Mouse (Mus musculus): ENCODE results near the gene Rin1. TPM values are rescaled to one million over a fixed set of nuclear protein-coding genes. Genes with fewer than 3 reads are reported as not detected.

Rin1 gene
- polyA plus RNA-seq, 1 experiment from 2014 or later, result 2.4 TPM

DNA sequence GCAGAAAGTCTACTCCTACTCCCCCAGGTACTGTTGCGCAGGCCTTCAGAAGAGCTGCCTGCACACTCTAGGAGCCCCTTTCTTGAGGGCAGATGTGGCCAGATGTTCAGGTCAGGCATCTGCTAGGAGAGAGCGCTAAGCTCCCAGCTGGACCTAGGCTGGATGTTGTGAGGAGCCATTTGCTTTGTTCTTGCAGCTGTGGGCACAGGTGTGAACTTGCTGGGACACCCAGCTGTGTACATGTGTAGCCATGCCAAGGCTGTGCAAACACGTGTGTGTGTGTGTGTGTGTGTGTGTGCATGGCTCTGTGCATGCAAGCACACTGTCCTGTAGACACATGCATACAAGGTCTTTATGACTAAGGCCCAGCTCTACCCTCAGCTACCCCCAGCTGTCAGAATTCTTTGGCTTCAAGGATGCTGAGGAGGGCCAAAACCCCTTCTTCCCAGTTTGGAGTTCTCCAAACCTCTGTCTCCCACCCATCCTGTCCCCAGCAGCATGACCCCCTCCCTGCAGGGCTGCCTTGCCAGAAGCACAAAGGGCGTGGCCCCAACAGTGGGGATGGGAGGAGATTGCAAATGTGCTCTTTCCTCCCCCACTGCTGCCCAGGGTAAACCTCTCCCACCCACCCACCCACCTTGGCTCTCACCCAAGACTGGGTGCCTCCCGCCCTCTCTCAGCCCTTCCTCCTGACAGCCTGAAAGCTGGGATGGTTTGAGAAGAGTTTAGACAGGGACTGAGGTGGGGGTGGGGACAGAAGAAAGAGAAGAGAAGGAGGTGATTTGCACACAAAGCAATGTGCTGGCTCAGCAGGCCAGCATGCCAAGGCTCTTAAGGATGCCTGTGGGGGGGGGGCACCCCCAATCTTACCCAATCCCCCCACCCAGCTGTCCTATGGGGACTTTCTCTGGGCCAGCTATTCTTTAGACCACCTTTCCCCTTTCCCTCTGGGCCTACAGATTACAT lies 10.4 kb downstream of the Rin1 start:
- no peaks in the 10 kb centered on the region for H3K27me3 ChIP-seq
- peak overlapping the region; percentile 70; the same call in 1 of the 2 replicates for H3K27ac ChIP-seq
- H3K4me2 ChIP-seq, result no peak overlapping the region
- H3K4me3 ChIP-seq (replicated peaks), result no peak overlapping the region
- no peak for ATAC-seq (ENCODE audit: insufficient number of reproducible peaks, insufficient read depth, low FRiP score, low TSS enrichment, low read depth)
- no peaks in the 10 kb centered on the region for H3K9me3 ChIP-seq
- no peak overlapping the region for H3K9ac ChIP-seq (replicated peaks)
- H3K4me1 ChIP-seq (replicated peaks), result peaks cover 59% of the 10 kb centered on the region
- WGBS, result 29% methylated on average over 5 of the region's 5 CpGs
- H3K36me3 ChIP-seq, result no peaks in the 10 kb centered on the region

DNA sequence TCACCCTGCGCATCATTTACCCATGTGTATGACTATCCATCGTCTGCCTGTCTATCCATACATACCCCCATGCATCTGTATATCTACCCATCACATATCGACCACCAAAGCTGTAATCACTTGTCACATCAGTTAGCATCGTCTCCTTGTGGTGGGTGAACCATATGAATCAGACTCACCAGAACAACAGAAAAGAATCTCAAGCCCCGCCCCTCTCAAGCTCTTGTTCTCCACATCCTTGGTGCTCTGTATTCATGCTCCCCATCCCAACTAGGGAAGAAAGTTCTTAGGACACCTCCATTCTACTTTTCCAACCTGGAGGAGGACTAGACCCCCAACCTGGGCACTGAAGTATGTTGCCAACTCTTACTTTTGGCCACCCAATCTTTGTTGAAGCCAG lies 11.8 kb downstream of the Rin1 start:
- ATAC-seq (ENCODE audit: insufficient number of reproducible peaks, insufficient read depth, low FRiP score, low TSS enrichment, low read depth), result no peak
- Histone ChIP-seq H3K27me3 (no peaks in the 10 kb centered on the region), H3K36me3 (no peaks in the 10 kb centered on the region), H3K4me1 (replicated peaks) (peaks cover 54% of the 10 kb centered on the region), H3K9me3 (no peaks in the 10 kb centered on the region), H3K9ac (replicated peaks) (no peak overlapping the region), H3K4me3 (replicated peaks) (no peak overlapping the region), H3K4me2 (no peak overlapping the region), H3K27ac (no peak overlapping the region)
- 81% methylated on average over 5 of the region's 5 CpGs for WGBS

DNA sequence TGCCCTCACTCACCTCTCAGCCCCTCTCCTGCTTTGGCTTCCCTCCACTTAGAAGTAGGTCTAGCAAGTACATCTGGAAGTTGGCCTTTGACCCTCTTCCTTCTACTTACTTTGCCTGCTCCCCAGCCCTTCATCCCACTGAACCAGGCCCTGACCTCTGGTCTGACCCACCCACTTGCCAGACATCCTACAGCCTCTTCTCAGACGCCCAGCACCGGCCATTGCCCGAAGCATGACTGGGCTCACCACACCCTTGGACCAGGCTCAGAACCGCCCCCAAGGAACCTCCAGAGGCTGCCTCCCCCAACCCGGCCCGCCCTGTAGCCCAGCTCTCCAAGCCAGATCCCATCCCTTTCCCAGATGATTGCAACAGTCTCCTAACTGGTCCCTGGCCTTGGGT lies 12.2 kb downstream of the Rin1 start:
- ATAC-seq (ENCODE audit: insufficient number of reproducible peaks, insufficient read depth, low FRiP score, low TSS enrichment, low read depth), result no peak

DNA sequence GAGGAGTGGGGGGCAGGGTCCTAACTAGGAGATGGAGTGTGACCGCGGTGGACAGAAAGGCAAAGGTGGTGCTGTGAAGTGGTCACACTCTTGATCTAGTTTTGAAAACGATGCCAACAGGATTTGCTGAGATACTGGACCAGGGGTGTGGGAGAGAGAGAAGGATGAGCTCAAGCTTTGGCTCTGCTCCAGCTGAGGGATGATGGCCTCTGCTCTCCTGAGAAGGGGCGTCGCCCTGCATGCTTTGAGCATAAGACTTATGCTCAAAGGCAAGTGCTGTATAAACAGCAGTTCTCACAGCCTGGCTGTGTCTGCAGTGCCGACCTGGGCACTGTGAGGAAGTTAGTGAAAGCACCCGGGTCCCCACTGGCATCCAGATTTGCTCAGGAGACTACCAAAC lies 14.8 kb downstream of the Rin1 start:
- no peak overlapping the region for H3K4me2 ChIP-seq
- H3K27ac ChIP-seq, result no peak overlapping the region
- H3K27me3 ChIP-seq, result peaks cover 9% of the 10 kb centered on the region
- H3K4me3 ChIP-seq (replicated peaks), result no peak overlapping the region
- H3K36me3 ChIP-seq, result no peaks in the 10 kb centered on the region
- no peak for ATAC-seq (ENCODE audit: insufficient number of reproducible peaks, insufficient read depth, low FRiP score, low TSS enrichment, low read depth)
- no peak overlapping the region for H3K9ac ChIP-seq (replicated peaks)
- no peaks in the 10 kb centered on the region for H3K9me3 ChIP-seq
- peaks cover 55% of the 10 kb centered on the region for H3K4me1 ChIP-seq (replicated peaks)
- 64% methylated on average over 7 of the region's 7 CpGs for WGBS

More for the DNA sequence above, 12.2 kb downstream of the Rin1 start:
- Histone ChIP-seq H3K27me3 (no peaks in the 10 kb centered on the region), H3K9ac (replicated peaks) (no peak overlapping the region), H3K4me2 (no peak overlapping the region), H3K4me1 (replicated peaks) (peaks cover 56% of the 10 kb centered on the region), H3K4me3 (replicated peaks) (no peak overlapping the region), H3K9me3 (no peaks in the 10 kb centered on the region), H3K36me3 (no peaks in the 10 kb centered on the region), H3K27ac (no peak overlapping the region)
- 33% methylated on average over 6 of the region's 6 CpGs for WGBS

DNA sequence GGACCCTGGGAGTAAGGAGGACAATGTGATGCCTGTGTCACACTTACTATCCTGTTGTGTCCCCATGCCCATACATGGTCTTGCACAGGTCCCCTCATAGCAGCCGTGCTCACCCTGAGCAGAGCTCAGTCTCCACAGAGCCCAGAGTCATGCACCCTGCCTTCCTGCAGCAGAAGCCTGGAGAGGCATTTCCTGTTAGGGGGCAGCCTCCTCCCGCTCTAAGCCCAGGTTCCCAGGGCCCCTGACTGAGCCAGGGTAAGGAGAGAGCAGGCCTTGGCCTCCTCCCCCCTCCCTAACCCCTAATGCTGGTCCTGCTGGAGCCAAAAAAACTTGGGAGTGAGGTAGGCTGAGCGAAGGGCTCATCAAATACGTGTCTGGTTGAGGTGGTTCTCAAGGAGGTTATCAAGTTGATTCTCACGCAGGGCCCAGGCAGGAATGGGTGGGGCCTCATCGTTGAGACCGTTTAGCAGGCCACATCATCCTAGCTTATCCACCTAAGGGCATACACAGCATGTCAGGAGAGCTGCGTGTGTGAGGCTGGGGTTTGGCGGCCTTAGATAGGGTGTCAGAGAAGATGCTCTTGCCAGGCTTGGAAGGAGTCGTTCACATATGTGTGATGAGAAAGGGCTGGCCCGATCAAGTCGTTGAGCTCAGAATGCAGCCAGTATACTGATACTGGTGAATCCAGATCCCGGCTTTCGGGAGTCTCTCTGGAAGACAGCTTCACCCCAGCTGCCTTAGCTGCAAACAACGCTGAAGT lies 16.9 kb downstream of the Rin1 start:
- ATAC-seq (ENCODE audit: insufficient number of reproducible peaks, insufficient read depth, low FRiP score, low TSS enrichment, low read depth), result 0 out of 2 replicates have a peak, but pooled peaks have one; percentile 4
- H3K27me3 ChIP-seq, result peaks cover 9% of the 10 kb centered on the region

DNA sequence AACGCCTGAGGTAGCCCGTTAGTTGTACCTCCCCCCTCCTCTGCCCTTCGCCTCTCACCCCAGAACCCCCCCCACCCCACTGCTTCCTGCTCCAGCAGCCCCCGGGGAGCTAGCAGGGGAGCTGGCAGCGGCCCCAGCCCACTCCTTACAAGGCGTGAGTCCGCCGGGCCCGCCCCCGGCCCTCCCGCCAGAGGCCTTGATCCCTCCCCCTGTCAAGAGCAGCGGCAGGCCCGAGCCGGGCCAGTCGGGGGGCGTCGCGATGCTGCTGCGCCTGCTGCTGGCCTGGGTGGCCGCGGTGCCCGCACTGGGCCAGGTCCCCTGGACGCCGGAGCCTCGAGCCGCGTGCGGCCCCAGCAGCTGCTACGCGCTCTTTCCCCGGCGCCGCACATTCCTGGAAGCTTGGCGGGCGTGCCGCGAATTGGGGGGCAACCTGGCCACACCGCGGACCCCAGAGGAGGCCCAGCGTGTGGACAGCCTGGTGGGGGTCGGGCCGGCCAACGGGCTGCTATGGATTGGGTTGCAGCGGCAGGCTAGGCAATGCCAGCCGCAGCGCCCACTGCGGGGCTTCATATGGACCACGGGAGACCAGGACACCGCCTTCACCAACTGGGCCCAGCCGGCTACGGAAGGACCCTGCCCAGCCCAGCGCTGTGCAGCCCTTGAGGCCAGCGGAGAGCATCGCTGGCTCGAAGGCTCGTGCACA lies 17.7 kb downstream of the Rin1 start, which contains the start of gene Cd248:
Gene Cd248, plus strand, starts transcription at position 212 of the 703 bp plus-strand sequence.
- H3K9me3 ChIP-seq, result no peaks in the 10 kb centered on the region
- H3K4me3 ChIP-seq (replicated peaks), result peak within 1 kb of the TSS; percentile 69
- no peaks in the 10 kb centered on the region for H3K36me3 ChIP-seq
- peak within 1 kb of the TSS; percentile 99 for H3K4me2 ChIP-seq
- WGBS, result 1% methylated on average over 55 of the region's 56 CpGs
- H3K4me1 ChIP-seq (replicated peaks), result peaks cover 62% of the 10 kb centered on the region
- peak; percentile 46 for ATAC-seq (ENCODE audit: insufficient number of reproducible peaks, insufficient read depth, low FRiP score, low TSS enrichment, low read depth)
- H3K9ac ChIP-seq (replicated peaks), result peak within 1 kb of the TSS; percentile 86
- H3K27me3 ChIP-seq, result peaks cover 9% of the 10 kb centered on the region
- peak within 1 kb of the TSS; percentile 99 for H3K27ac ChIP-seq

More for the DNA sequence above, 16.9 kb downstream of the Rin1 start:
- H3K36me3 ChIP-seq, result no peaks in the 10 kb centered on the region
- H3K27ac ChIP-seq, result peak overlapping the region; percentile 99
- H3K9ac ChIP-seq (replicated peaks), result peak overlapping the region; percentile 86
- 3% methylated on average over 15 of the region's 15 CpGs for WGBS
- H3K4me1 ChIP-seq (replicated peaks), result peaks cover 57% of the 10 kb centered on the region
- H3K9me3 ChIP-seq, result no peaks in the 10 kb centered on the region
- H3K4me2 ChIP-seq, result peak overlapping the region; percentile 99
- H3K4me3 ChIP-seq (replicated peaks), result peak overlapping the region; percentile 69

DNA sequence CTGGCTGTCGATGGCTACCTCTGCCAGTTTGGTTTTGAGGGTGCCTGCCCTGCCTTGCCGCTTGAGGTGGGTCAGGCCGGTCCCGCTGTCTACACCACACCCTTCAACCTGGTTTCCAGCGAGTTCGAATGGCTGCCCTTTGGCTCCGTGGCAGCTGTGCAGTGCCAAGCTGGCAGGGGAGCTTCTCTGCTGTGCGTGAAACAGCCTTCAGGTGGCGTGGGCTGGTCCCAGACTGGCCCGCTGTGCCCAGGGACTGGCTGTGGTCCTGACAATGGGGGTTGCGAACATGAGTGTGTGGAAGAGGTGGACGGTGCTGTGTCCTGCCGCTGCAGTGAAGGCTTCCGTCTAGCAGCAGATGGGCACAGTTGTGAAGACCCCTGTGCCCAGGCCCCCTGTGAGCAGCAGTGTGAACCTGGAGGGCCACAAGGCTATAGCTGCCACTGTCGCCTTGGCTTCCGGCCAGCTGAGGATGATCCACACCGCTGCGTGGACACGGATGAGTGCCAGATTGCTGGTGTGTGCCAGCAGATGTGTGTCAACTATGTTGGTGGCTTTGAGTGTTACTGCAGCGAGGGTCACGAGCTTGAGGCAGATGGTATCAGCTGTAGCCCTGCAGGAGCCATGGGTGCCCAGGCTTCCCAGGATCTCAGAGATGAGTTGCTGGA lies 18.4 kb downstream of the Rin1 start:
- Histone ChIP-seq H3K9ac (replicated peaks) (peak overlapping the region; percentile 86), H3K27me3 (peaks cover 9% of the 10 kb centered on the region), H3K27ac (peak overlapping the region; percentile 99), H3K36me3 (no peaks in the 10 kb centered on the region), H3K4me3 (replicated peaks) (peak overlapping the region; percentile 69), H3K4me1 (replicated peaks) (peaks cover 64% of the 10 kb centered on the region), H3K4me2 (peak overlapping the region; percentile 99), H3K9me3 (no peaks in the 10 kb centered on the region)
- WGBS, result 38% methylated on average over 21 of the region's 21 CpGs
- no peak for ATAC-seq (ENCODE audit: insufficient number of reproducible peaks, insufficient read depth, low FRiP score, low TSS enrichment, low read depth)

DNA sequence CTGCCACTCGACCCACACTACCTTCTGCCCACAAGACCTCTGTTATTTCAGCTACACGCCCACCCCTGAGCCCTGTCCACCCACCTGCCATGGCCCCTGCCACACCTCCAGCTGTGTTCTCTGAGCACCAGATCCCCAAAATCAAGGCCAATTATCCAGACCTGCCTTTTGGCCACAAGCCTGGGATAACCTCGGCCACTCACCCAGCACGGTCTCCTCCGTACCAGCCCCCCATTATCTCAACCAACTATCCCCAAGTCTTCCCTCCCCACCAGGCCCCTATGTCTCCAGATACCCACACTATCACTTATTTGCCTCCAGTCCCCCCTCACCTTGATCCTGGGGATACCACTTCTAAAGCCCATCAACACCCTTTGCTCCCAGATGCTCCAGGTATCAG lies 19.2 kb downstream of the Rin1 start:
- Histone ChIP-seq H3K27me3 (peaks cover 15% of the 10 kb centered on the region), H3K9ac (replicated peaks) (no peak overlapping the region; the same call in 1 of the 2 replicates), H3K4me3 (replicated peaks) (peak overlapping the region; percentile 69), H3K4me1 (replicated peaks) (peaks cover 62% of the 10 kb centered on the region), H3K27ac (peak overlapping the region; percentile 99; the same call in 1 of the 2 replicates), H3K9me3 (no peaks in the 10 kb centered on the region), H3K36me3 (no peaks in the 10 kb centered on the region), H3K4me2 (peak overlapping the region; percentile 99)
- no peak for ATAC-seq (ENCODE audit: insufficient number of reproducible peaks, insufficient read depth, low FRiP score, low TSS enrichment, low read depth)
- WGBS, result 67% methylated on average over 5 of the region's 5 CpGs

DNA sequence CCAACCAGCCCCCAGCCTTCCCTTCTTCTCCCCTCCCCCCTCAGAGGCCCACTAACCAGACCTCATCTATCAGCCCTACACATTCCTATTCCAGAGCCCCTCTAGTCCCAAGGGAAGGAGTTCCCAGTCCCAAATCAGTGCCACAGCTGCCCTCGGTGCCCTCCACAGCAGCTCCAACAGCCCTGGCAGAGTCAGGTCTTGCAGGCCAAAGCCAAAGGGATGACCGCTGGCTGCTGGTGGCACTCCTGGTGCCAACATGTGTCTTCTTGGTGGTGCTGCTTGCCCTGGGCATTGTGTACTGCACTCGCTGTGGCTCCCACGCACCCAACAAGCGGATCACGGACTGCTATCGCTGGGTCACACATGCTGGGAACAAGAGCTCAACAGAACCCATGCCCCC lies 19.7 kb downstream of the Rin1 start:
- Histone ChIP-seq H3K4me2 (peak overlapping the region; percentile 99), H3K27ac (peak overlapping the region; percentile 99), H3K36me3 (no peaks in the 10 kb centered on the region), H3K4me1 (replicated peaks) (peaks cover 59% of the 10 kb centered on the region), H3K4me3 (replicated peaks) (peak overlapping the region; percentile 69), H3K9ac (replicated peaks) (no peak overlapping the region; the same call in 1 of the 2 replicates), H3K9me3 (no peaks in the 10 kb centered on the region), H3K27me3 (peaks cover 17% of the 10 kb centered on the region)
- ATAC-seq (ENCODE audit: insufficient number of reproducible peaks, insufficient read depth, low FRiP score, low TSS enrichment, low read depth), result no peak
- WGBS, result 75% methylated on average over 7 of the region's 7 CpGs

DNA sequence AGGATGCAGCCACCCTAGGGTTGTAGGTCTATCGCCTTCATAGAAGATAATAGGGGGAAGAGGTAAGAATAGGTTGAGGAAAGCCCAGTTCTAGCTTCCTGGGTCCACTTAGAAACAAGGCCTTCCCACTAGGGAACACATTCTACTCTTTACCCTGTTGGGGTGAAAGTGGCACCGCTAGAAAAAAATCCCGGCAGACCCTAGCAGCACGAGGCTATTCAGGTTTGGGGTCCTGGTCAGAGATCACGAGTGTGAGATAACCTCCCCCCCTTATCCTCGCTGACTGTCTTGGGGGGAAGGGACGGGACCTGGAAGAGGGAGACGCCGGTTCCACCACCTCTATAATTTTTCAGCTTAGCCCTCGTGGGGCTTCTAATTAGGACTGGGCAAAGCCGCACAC lies 20.8 kb downstream of the Rin1 start:
- ATAC-seq (ENCODE audit: insufficient number of reproducible peaks, insufficient read depth, low FRiP score, low TSS enrichment, low read depth), result no peak
- peak overlapping the region; percentile 55 for H3K9ac ChIP-seq (replicated peaks)
- H3K4me1 ChIP-seq (replicated peaks), result peaks cover 52% of the 10 kb centered on the region
- H3K27me3 ChIP-seq, result peaks cover 17% of the 10 kb centered on the region
- H3K4me2 ChIP-seq, result peak overlapping the region; percentile 99
- 2% methylated on average over 11 of the region's 11 CpGs for WGBS
- H3K36me3 ChIP-seq, result no peaks in the 10 kb centered on the region
- H3K4me3 ChIP-seq (replicated peaks), result peak overlapping the region; percentile 69
- H3K27ac ChIP-seq, result peak overlapping the region; percentile 99
- H3K9me3 ChIP-seq, result no peaks in the 10 kb centered on the region

All from limb, embryonic 12.5 days (tissue).